Mouse (Mus musculus) macrophage (primary cell): ENCODE results near the gene Tprkb. TPM values are rescaled to one million over a fixed set of nuclear protein-coding genes. Genes with fewer than 3 reads are reported as not detected.
A peak's percentile ranks its signal among the peaks of the same experiment; 100 is the strongest.
"Not testable (repeated sequence)": the region's sequence is repeated elsewhere in the genome, so short reads cannot be mapped to it uniquely, and the experiment has no call there.

Source experiments
- H3K27ac ChIP-seq: fragments of 350-480 bp; formaldehyde crosslinking; 2 replicates; pipeline ENCODE4 v1.9.0; 2021
- H3K36me3 ChIP-seq: fragments of 350-480 bp; formaldehyde crosslinking; 2 replicates; pipeline ENCODE4 v1.9.0; 2021; ENCODE audit errors: inconsistent target
- H3K4me3 ChIP-seq: fragments of 350-480 bp; formaldehyde crosslinking; 2 replicates; pipeline ENCODE4 v1.9.0; 2021; ENCODE audit errors: inconsistent target
- H3K79me2 ChIP-seq: fragments of 350-480 bp; formaldehyde crosslinking; 2 replicates; pipeline ENCODE4 v1.9.0; 2021; ENCODE audit errors: inconsistent target
- WGBS: methylation state at CpG from one replicate; pipeline ENCODE4 v1.1.7; 2026; ENCODE audit warnings: inconsistent platforms; ENCODE audit not compliant: missing documents; 5-methylcytosine and 5-hydroxymethylcytosine counted together
- polyA plus RNA-seq: library from polyadenylated mRNA; stranded (reverse); fragments of 250-400 nt; gene quantifications from 3 replicates; pipeline ENCODE4 v1.2.4, GENCODE M21; 2018; ENCODE audit warnings: inconsistent platforms

Tprkb gene
- polyA plus RNA-seq, 1 experiment from 2014 or later = 21.2 TPM

GRCm38 (mm10) chr6:85934047-85934446, 22.4 kb downstream of the Tprkb start:
- Histone ChIP-seq H3K4me3 (no peak overlapping the region), H3K27ac (no peak overlapping the region), H3K79me2 (no peaks in the 10 kb centered on the region), H3K36me3 (peaks cover 9% of the 10 kb centered on the region)
- 87% methylated on average over 8 of the region's 8 CpGs for WGBS

DNA sequence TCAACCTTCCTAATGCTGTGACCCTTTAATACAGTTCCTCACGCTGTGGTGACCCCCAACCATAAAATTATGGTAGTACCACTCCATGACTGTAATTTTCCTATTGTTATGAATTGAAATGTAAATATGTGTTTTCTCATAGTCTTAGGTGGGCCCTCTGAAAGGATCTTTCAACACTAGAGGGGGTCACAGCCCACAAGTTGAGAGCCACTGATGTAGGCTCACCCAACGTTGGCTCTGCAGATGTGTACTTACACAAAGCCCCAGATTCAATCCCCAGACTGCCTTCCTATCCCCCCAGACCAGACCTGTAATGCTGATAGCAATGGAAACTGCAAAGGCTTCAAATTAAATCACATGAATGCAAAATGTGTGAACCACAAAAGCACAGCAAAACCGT, 24.0 kb downstream of the Tprkb start:
- Histone ChIP-seq H3K4me3 (no peak overlapping the region), H3K27ac (no peak overlapping the region), H3K79me2 (no peaks in the 10 kb centered on the region), H3K36me3 (no peaks in the 10 kb centered on the region)
- WGBS = 81% methylated on average over 3 of the region's 3 CpGs

DNA sequence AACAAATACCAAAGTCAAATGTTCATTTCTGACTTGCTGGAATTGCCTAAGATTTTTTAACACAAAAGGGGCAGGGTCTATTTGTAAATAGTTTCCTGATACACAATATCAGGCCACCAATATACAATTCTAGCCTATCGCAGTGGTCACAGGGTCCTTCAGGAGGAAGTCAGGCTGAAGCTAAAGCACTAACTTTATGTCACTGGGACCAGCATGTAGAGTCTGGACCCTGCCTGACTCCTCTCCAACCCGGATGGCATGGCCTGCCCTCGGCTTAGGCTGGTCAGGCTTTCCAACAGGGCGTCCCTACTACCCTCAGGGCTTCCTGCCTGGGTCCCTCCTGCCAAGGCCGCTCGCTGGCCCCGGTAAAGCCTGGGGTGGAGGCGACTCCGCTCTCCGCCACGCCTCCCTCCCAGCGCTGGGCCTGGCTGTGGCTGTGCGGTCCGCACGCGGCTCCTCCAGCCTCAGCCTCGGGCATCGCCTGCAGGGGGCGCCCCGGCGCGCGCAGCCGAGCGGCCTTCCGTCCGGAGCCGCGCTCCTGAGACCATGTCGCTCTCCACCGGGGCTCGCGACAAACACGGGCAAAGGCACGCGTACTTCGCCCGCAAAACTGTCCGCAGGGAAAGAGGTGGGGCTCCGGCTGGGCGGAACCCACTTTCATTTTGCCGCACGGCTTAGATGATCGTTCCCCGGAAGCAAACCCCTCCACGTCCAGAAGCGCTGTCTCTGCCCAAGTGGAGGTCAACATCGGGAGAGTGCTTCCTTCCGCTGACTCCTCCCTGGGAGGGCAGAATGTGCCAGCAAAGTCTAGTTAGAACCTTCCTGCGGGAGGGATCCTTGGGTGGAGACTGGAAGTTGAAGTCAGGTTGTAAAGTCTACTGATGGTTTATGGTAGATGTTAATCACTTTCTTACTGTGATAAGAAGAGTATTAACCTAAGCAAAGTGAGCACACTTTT, 25.1 kb downstream of the Tprkb start:
- Histone ChIP-seq H3K4me3 (peak overlapping the region; percentile 35), H3K27ac (peak overlapping the region; percentile 37)
- H3K36me3 ChIP-seq, H3K79me2 ChIP-seq: not testable (repeated sequence)
- under 1% methylated on average over 43 of the region's 50 CpGs for WGBS

DNA sequence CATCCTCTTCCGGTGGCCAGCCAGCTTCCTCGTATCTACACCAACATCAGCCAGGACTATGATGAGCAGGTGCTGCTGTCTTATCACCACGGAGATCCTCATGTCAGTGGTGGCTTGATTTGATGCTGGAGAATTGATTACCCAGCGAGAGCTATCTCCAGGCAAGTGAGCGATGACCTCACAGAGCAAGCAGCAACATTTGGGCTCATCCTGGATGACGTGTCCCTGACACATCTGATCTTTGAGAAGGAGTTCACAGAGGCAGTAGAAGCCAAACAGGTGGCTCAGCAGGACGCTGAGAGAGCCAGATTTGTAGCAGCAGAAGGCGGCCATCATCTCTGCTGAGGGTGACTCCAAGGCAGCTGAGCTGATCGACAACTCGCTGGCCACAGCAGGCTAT, 27.0 kb downstream of the Tprkb start:
- no peaks in the 10 kb centered on the region for H3K79me2 ChIP-seq
- no peak overlapping the region for H3K27ac ChIP-seq
- WGBS = 93% methylated on average over 10 of the region's 10 CpGs
- no peak overlapping the region for H3K4me3 ChIP-seq
- H3K36me3 ChIP-seq = peaks cover 13% of the 10 kb centered on the region

GRCm38 (mm10) chr6:85942469-85942868, 30.8 kb downstream of the Tprkb start:
- no peaks in the 10 kb centered on the region; the same call in 1 of the 2 replicates for H3K79me2 ChIP-seq
- WGBS = 97% methylated on average over 3 of the region's 3 CpGs
- H3K36me3 ChIP-seq = peaks cover 51% of the 10 kb centered on the region
- H3K4me3 ChIP-seq = no peak overlapping the region
- no peak overlapping the region for H3K27ac ChIP-seq

DNA sequence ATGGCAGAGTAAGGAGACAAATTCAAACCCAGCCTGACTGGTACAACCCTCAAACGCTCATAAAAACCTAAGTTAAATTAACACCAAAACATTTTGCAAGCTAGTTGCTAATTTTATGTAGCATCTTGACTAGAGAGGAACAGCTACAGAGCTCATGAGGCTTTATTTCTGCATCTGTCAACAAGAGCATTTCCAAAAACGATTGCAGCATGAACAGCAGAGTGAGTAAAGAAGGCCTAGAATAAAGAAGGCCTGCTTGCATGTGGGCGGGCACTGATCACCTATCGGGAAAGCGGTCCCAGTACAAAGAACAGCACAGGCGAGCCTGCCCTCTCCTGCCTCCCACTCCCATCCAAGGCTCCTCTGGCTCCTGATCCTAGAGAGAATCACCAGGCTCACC, 36.9 kb downstream of the Tprkb start:
- H3K36me3 ChIP-seq = peaks cover 90% of the 10 kb centered on the region
- WGBS = 92% methylated on average over 6 of the region's 6 CpGs
- H3K27ac ChIP-seq = no peak overlapping the region

DNA sequence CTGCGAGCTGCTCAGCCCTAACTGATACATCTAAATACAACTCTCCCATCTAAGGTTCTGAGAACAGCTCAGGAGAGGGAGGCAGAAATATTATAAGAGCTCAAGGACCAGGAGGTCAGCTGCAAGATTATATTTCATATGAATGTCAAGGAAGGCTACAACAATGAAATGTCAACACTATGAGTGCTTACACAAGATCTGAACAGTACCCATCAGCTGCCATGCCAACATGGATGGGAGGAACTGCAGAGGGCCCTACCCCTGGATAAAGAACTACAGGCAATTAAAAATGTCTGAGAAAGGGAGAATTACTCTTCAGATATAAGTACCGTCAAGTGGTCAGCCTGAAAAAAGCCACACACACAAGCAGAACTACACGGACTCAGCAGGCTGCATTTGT, 45.9 kb downstream of the Tprkb start:
- Histone ChIP-seq H3K36me3 (peaks cover 37% of the 10 kb centered on the region), H3K79me2 (peaks cover 85% of the 10 kb centered on the region), H3K27ac (no peak overlapping the region), H3K4me3 (no peak overlapping the region)
- 90% methylated on average over 3 of the region's 3 CpGs for WGBS

More for the DNA sequence above, 36.9 kb downstream of the Tprkb start:
- peaks cover 40% of the 10 kb centered on the region; the same call in 1 of the 2 replicates for H3K79me2 ChIP-seq
- no peak overlapping the region for H3K4me3 ChIP-seq

GRCm38 (mm10) chr6:85961101-85962091, 49.7 kb downstream of the Tprkb start, which contains the start of gene Dusp11:
TSS of gene Dusp11 (minus strand) at chr6:85961667.
- Histone ChIP-seq H3K79me2 (peaks cover 50% of the 10 kb centered on the region), H3K36me3 (peaks cover 6% of the 10 kb centered on the region; the same call in 1 of the 2 replicates)
- under 1% methylated on average over 70 of the region's 70 CpGs for WGBS

GRCm38 (mm10) chr6:85966081-85966480, 54.4 kb downstream of the Tprkb start:
- H3K4me3 ChIP-seq, H3K36me3 ChIP-seq, H3K27ac ChIP-seq, H3K79me2 ChIP-seq: not testable (repeated sequence)
- 24% methylated on average over 4 of the region's 6 CpGs for WGBS

More at GRCm38 (mm10) chr6:85961101-85962091, 49.7 kb downstream of the Tprkb start, which contains the start of gene Dusp11:
- Histone ChIP-seq H3K27ac (peak within 1 kb of the TSS; percentile 86), H3K4me3 (peak within 1 kb of the TSS; percentile 87)

- Histone ChIP-seq H3K4me3 (no peak overlapping the region), H3K79me2 (no peaks in the 10 kb centered on the region), H3K36me3 (no peaks in the 10 kb centered on the region), H3K27ac (no peak overlapping the region)
- WGBS = 87% methylated on average over 3 of the region's 4 CpGs
Measured at GRCm38 (mm10) chr6:85966686-85967085, 55.0 kb downstream of the Tprkb start.

DNA sequence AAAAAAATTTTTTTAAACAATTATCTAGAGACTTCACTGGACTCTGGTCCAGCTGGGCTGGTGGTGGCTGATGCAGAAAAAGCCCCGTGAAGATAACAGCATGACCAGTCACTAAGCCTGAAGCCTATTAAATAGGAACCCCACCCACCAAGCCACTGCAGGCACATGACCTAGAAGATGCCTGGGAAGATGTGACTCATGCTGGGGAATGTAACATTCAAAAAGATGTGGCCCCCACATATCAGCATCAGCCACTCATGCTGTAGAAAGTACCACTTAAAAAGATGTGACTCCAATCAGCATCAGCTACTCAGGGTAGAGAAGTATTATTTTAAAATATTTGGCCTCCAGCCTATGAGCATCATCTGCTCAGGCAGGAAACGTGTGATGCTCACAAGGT, 58.2 kb downstream of the Tprkb start:
- no peaks in the 10 kb centered on the region for H3K79me2 ChIP-seq
- no peak overlapping the region for H3K27ac ChIP-seq
- 82% methylated on average over 2 of the region's 2 CpGs for WGBS
- no peak overlapping the region for H3K4me3 ChIP-seq
- H3K36me3 ChIP-seq = no peaks in the 10 kb centered on the region

- H3K27ac ChIP-seq = no peak overlapping the region
- no peaks in the 10 kb centered on the region for H3K36me3 ChIP-seq
- no peaks in the 10 kb centered on the region for H3K79me2 ChIP-seq
- 95% methylated on average over 3 of the region's 3 CpGs for WGBS
- H3K4me3 ChIP-seq = no peak overlapping the region
Measured at GRCm38 (mm10) chr6:85972699-85973098, 61.0 kb downstream of the Tprkb start.

GRCm38 (mm10) chr6:85973336-85973735, 61.7 kb downstream of the Tprkb start:
- 92% methylated on average over 3 of the region's 3 CpGs for WGBS
- no peak overlapping the region for H3K27ac ChIP-seq
- no peaks in the 10 kb centered on the region for H3K36me3 ChIP-seq
- no peaks in the 10 kb centered on the region for H3K79me2 ChIP-seq
- no peak overlapping the region for H3K4me3 ChIP-seq

GRCm38 (mm10) chr6:85974941-85975617, 63.4 kb downstream of the Tprkb start:
- Histone ChIP-seq H3K79me2 (no peaks in the 10 kb centered on the region), H3K27ac (no peak overlapping the region), H3K36me3 (no peaks in the 10 kb centered on the region), H3K4me3 (no peak overlapping the region)
- WGBS = 81% methylated on average over 10 of the region's 10 CpGs
